Mouse (Mus musculus) ES-E14 (cell line): ENCODE results near the gene Ralgapa2.

Source experiments
- CHD2 ChIP-seq: IDR thresholded peaks from 2 replicates; pipeline ENCODE4 v1.6.1; 2014; ENCODE audit warnings: mild to moderate bottlenecking, low read depth, low read length, inconsistent platforms
- MAFK ChIP-seq: IDR thresholded peaks from 2 replicates; pipeline ENCODE4 v1.6.1; 2014; ENCODE audit warnings: mild to moderate bottlenecking, low read depth, low read length, inconsistent platforms; ENCODE audit not compliant: insufficient read depth
- ZNF384 ChIP-seq: IDR thresholded peaks from 2 replicates; pipeline ENCODE4 v1.6.1; 2012; ENCODE audit warnings: low read depth, low read length, inconsistent platforms

DNA sequence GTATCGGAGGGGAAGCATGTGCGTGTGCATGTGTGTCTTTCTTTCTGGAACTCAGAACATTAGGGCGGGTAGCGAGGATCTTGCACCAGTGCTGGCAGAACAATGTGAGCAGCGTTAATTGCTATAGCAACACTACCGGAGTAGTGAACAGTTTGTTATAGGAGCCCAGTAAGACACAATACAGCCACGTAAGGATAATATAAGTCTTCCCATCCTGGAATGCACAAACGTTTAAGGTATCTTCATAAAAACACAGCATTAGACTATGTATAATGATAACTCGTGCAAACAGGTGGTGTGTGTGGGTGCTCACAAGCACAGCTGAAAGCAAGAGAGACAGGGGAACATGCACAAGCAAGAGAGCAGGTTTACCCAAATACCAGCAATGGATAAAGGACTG lies 16.4 kb downstream of the Ralgapa2 start:
- TF ChIP-seq CHD2 (no peak), MAFK (no peak), ZNF384 (no peak)
